Mouse (Mus musculus) retina, postnatal 7 days (tissue): Measurements from ENCODE around the gene Htr7.
A peak's percentile ranks its signal among the peaks of the same experiment; 100 is the strongest.

Source experiments
- DNase-seq: peaks from one replicate; pipeline ENCODE4 v3.0.0-alpha.2; 2012; ENCODE audit warnings: low read depth, low spot score

Htr7 gene

GRCm38 (mm10) chr19:35957656-35958055 is 99.7 kb downstream of the Htr7 start:
- DNase-seq = no peak

GRCm38 (mm10) chr19:35955698-35956097 is 101.6 kb downstream of the Htr7 start:
- DNase-seq = no peak

- DNase-seq = no peak
Measured at GRCm38 (mm10) chr19:35949888-35950287, 107.4 kb downstream of the Htr7 start.

- DNase-seq = no peak
Measured at GRCm38 (mm10) chr19:35924961-35925495, 132.3 kb downstream of the Htr7 start.

- DNase-seq = peak; percentile 43
Measured at GRCm38 (mm10) chr19:35924418-35924817, 132.9 kb downstream of the Htr7 start.
